Mouse (Mus musculus) C3H10T1/2 (cell line): ENCODE data around the gene Rchy1. TPM values are rescaled to one million over a fixed set of nuclear protein-coding genes. Genes with fewer than 3 reads are reported as not detected.

Experiments used
- polyA plus RNA-seq, 2 experiments: library from polyadenylated mRNA; unstranded; fragments of >200 nt; fragmentation: generic; extraction: Trizol; gene quantifications; one replicate each; pipeline ENCODE4 v1.2.1; 2012; ENCODE audit warnings: missing spikeins in 2 of 2

Rchy1 gene
- polyA plus RNA-seq, result 10 to 100 TPM in 1 of 2 experiments, 1 to 10 TPM in 1; 8.8 to 34.6 TPM

GRCm38 (mm10) chr5:91962639-91963440, at the start of gene Rchy1:
Rchy1 (minus strand) TSS chr5:91963068.

GRCm38 (mm10) chr5:91987236-91987635, 24.4 kb upstream of the Rchy1 start, which contains the start of gene Odaph:
Odaph (plus strand) TSS chr5:91987475.

Other genes starting within 250 kb of the Rchy1 start
- under 1 TPM in 1 of 2 experiments, not detected in 1; 0.11 TPM for gene Odaph, start 24.4 kb upstream of the Rchy1 start, polyA plus RNA-seq
- gene Cdkl2, start 80.8 kb upstream of the Rchy1 start, polyA plus RNA-seq, result 1 to 10 TPM in 1 of 2 experiments, under 1 TPM in 1; 0.12 to 1.6 TPM
- gene G3bp2, start 120.7 kb upstream of the Rchy1 start, polyA plus RNA-seq, result 10 to 100 TPM in 1 of 2 experiments, 1 to 10 TPM in 1; 3.2 to 21.7 TPM
- 10 to 100 TPM in 1 of 2 experiments, 1 to 10 TPM in 1; 2.4 to 20.9 TPM for gene Uso1, start 174.9 kb upstream of the Rchy1 start, polyA plus RNA-seq